Mouse (Mus musculus) testis, adult 2 months (tissue): Measurements from ENCODE around the gene Mrpl51.

ENCODE experiments used
- CTCF ChIP-seq: fragments of 200-500 bp; IDR thresholded peaks from 2 replicates; pipeline ENCODE4 v1.5.1; 2012; ENCODE audit warnings: low read depth, mild to moderate bottlenecking, inconsistent platforms, low read length, moderate library complexity; ENCODE audit not compliant: control insufficient read depth, insufficient read depth, insufficient replicate concordance
- POLR2A ChIP-seq: fragments of 200-500 bp; IDR thresholded peaks from 2 replicates; pipeline ENCODE4 v1.6.1; 2012; ENCODE audit warnings: low read depth, mild to moderate bottlenecking, inconsistent platforms, low read length, moderate library complexity; ENCODE audit not compliant: control insufficient read depth

- TF ChIP-seq CTCF (no peak), POLR2A (no peak)
These were observed 25.3 kb downstream of the Mrpl51 start for GRCm38 (mm10) chr6:125216898-125217297.
